Mouse (Mus musculus) ES-Bruce4 (cell line): ENCODE measurements around the gene Fam229a. TPM values are rescaled to one million over a fixed set of nuclear protein-coding genes. Genes with fewer than 3 reads are reported as not detected.
"Not testable (repeated sequence)": the region's sequence is repeated elsewhere in the genome, so short reads cannot be mapped to it uniquely, and the experiment has no call there.

Experiments used
- H3K27ac ChIP-seq: 2 replicates; pipeline ENCODE4 v1.5.1; 2012; ENCODE audit warnings: low read length, inconsistent platforms; ENCODE audit not compliant: insufficient read depth
- H3K27me3 ChIP-seq: 2 replicates; pipeline ENCODE4 v1.6.1; 2012; ENCODE audit warnings: mild to moderate bottlenecking, low read length, inconsistent platforms; ENCODE audit not compliant: control insufficient read depth, poor library complexity, insufficient read depth, severe bottlenecking
- H3K36me3 ChIP-seq: 2 replicates; pipeline ENCODE4 v1.6.1; 2012; ENCODE audit warnings: inconsistent platforms, mild to moderate bottlenecking, low read length, moderate library complexity; ENCODE audit not compliant: control insufficient read depth, poor library complexity, insufficient read depth, severe bottlenecking
- H3K4me1 ChIP-seq: one replicate; pipeline ENCODE4 v1.8.1; 2011; ENCODE audit warnings: low read length; ENCODE audit not compliant: control insufficient read depth, insufficient read depth
- H3K4me3 ChIP-seq: 2 replicates; pipeline ENCODE4 v1.5.1; 2011; ENCODE audit warnings: low read depth, mild to moderate bottlenecking, low read length
- H3K9ac ChIP-seq: 2 replicates; pipeline ENCODE4 v1.6.1; 2012; ENCODE audit warnings: low read depth, mild to moderate bottlenecking, inconsistent platforms; ENCODE audit not compliant: poor library complexity, severe bottlenecking
- H3K9me3 ChIP-seq: replicated peaks from 2 replicates; pipeline ENCODE4 v1.6.1; 2012; ENCODE audit warnings: mild to moderate bottlenecking, low read length, inconsistent platforms; ENCODE audit not compliant: control insufficient read depth, poor library complexity, insufficient read depth, severe bottlenecking
- CTCF ChIP-seq: IDR thresholded peaks from one replicate; pipeline ENCODE4 v1.8.1; 2011; ENCODE audit warnings: low read depth, low read length
- EP300 ChIP-seq: IDR thresholded peaks from 2 replicates; pipeline ENCODE4 v1.6.1; 2011; ENCODE audit warnings: low read depth, low read length; ENCODE audit not compliant: insufficient read depth
- POLR2A ChIP-seq: IDR thresholded peaks from one replicate; pipeline ENCODE4 v1.8.1; 2011; ENCODE audit warnings: low read length; ENCODE audit not compliant: insufficient read depth
- polyA plus RNA-seq: library from polyadenylated mRNA; stranded (reverse); fragments of >200 nt; gene quantifications from 2 replicates; pipeline ENCODE4 v1.2.4, GENCODE M21; 2011; ENCODE audit warnings: low read depth; ENCODE audit not compliant: missing spikeins, insufficient read depth, insufficient read length

The Fam229a gene
- polyA plus RNA-seq, 1 experiment, result not detected

DNA sequence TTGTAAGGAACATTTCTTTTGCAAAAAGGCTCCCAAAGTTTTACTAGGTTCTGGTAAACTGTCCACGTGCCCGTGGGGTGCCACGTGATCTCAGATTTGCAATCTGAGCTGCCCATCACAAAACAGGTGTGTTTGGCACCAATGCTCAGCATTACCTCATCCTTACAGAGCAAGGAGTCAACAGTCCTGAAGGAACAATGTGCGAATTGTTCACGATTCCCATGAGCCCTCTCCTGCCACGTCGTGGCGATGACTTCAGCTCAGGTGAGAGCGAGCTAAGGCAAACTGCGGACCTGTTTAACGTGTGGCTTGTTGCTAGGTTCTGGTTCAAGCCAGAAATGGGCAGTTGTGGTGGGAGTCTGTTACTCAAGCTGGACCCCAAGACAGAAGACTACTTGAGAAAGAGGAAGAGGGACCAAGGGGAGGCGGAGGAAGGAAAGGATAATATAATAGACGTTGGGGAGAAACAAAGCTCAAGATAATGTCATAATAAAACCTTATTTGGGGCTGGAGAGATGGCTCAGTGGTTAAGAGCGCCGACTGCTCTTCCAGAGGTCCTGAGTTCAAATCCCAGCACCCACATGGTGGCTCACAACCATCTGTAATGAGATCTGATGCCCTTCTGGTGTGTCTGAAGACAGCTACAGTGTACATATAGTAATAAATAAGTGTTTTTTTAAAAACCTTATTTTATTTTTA, 39.4 kb upstream of the Fam229a start:
- Histone ChIP-seq H3K4me1 (no peaks in the 10 kb centered on the region), H3K9ac (no peak overlapping the region), H3K27ac (no peak overlapping the region), H3K27me3 (no peaks in the 10 kb centered on the region), H3K36me3 (no peaks in the 10 kb centered on the region), H3K4me3 (no peak overlapping the region), H3K9me3 (no peaks in the 10 kb centered on the region)
- TF ChIP-seq POLR2A (no peak), CTCF (no peak), EP300 (no peak)

DNA sequence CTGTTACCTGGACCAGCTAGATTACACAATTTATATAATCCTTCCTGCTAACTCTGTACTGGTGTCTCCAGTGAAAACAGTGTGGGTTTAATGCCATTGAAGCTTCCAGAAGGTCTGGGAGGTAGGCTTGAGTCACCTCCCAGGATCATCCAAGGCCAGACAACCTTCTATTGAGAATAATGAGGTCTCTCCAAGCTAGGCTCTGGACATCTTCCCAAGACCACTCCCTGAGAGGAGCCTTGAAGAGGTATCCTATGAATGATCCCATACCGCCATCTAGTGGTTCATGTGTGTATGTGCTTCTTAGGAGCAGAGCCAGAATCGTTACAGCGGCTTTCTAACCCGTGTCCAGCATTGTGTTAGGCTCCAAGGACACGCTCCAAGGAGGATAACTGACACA, 35.7 kb upstream of the Fam229a start:
- Histone ChIP-seq H3K27me3 (no peaks in the 10 kb centered on the region), H3K27ac (no peak overlapping the region), H3K36me3 (no peaks in the 10 kb centered on the region), H3K4me3 (no peak overlapping the region), H3K9me3 (no peaks in the 10 kb centered on the region), H3K4me1 (no peaks in the 10 kb centered on the region), H3K9ac (no peak overlapping the region)
- TF ChIP-seq CTCF (peak; percentile 40), EP300 (no peak)

DNA sequence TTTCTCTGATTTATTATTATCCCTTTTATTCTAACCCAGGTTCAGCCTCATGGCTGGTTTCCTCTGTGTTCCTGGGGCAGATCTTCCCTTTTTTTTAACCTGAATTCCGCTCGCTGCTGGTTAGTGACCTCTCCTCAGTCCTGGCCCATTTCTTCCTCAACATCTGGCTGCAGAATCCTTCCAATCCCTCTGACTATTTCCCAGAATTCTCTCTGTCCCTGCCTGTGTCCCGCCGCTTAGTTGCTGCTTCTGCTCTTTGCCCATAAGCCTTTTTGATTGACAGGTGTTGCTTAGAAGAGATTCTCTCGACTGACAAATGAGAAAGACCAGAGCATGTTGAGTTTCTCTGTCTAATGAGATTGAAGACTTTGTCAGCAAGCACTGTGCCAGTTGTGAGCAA, 34.9 kb upstream of the Fam229a start:
- no peak overlapping the region for H3K9ac ChIP-seq
- no peaks in the 10 kb centered on the region for H3K9me3 ChIP-seq
- H3K4me1 ChIP-seq, result no peaks in the 10 kb centered on the region
- no peak overlapping the region for H3K27ac ChIP-seq
- no peak overlapping the region for H3K4me3 ChIP-seq
- TF ChIP-seq CTCF (no peak), POLR2A (no peak), EP300 (no peak)
- H3K27me3 ChIP-seq, result no peaks in the 10 kb centered on the region
- no peaks in the 10 kb centered on the region for H3K36me3 ChIP-seq

DNA sequence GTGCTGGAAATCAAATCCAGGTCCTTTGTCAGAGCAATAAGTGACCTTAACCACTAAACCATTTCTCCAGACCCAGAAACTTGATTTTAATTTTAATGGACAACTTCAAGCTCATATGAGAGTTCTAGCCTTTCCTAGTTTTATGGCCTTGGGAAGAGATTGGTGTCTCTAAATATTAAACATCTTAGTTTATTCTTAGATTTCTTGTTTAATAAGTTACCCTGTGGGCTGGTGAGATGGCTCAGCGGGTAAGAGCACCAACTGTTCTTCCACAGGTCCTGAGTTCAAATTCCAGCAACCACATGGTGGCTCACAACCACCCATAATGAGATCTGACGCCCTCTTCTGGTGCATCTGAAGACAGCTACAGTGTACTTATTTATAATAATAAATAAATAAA, 33.7 kb upstream of the Fam229a start:
- H3K36me3 ChIP-seq, H3K4me3 ChIP-seq, H3K9ac ChIP-seq, H3K4me1 ChIP-seq, H3K27ac ChIP-seq, H3K27me3 ChIP-seq, H3K9me3 ChIP-seq: not testable (repeated sequence)

DNA sequence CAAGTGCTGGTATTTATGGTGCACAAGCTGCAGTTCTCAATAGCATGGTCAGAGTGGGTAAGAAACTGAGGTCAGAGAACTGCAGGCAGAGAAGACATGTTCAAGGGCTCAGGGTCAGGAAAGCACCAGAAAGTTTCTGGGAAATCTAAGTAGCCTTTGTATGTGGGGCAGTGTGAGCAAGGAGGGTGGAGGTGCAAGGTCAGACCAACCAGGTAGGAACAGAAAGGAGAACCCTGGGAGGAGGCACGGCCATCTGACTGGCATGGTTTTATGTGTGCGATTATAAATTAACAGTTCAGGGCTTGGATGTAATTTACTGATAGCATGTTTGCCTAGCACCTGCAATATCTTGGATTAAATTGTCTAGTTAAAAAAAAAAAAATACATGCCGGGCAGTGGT, 31.3 kb upstream of the Fam229a start:
- no peaks in the 10 kb centered on the region for H3K4me1 ChIP-seq
- TF ChIP-seq CTCF, result no peak
- no peak for TF ChIP-seq EP300
- no peak for TF ChIP-seq POLR2A
- H3K4me3 ChIP-seq, result no peak overlapping the region

DNA sequence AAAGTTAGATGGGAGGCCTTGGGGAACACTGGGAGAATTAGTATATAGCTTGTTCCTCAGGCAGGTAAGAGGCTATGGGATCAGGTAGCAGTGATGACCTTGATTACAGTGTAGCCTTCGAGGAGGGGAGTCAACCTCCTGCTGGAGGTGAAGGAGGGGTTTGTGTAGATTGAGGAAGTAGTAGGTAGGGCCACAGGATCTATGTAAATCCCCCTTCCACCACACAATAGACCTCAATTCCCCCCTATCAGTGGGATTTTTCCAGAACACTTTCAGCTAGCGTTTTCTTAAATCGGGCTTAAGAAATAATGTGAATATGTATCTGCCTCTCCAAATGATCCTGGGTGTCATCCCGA, 30.2 kb upstream of the Fam229a start:
- TF ChIP-seq EP300, result no peak
- TF ChIP-seq CTCF, result no peak
- TF ChIP-seq POLR2A, result no peak
- Histone ChIP-seq H3K4me1 (no peaks in the 10 kb centered on the region), H3K9ac (peak overlapping the region; percentile 51; the same call in 1 of the 2 replicates)

More for the DNA sequence above, 31.3 kb upstream of the Fam229a start:
- peak overlapping the region; percentile 60 for H3K27ac ChIP-seq
- no peaks in the 10 kb centered on the region for H3K27me3 ChIP-seq
- H3K36me3 ChIP-seq, result no peaks in the 10 kb centered on the region
- H3K9ac ChIP-seq, result no peak overlapping the region
- H3K9me3 ChIP-seq, result no peaks in the 10 kb centered on the region

More for the DNA sequence above, 30.2 kb upstream of the Fam229a start:
- Histone ChIP-seq H3K9me3 (no peaks in the 10 kb centered on the region), H3K4me3 (peak overlapping the region; percentile 81), H3K27ac (peak overlapping the region; percentile 86), H3K27me3 (no peaks in the 10 kb centered on the region), H3K36me3 (peaks cover 2% of the 10 kb centered on the region; the same call in 1 of the 2 replicates)
